ENCODE assay signal across 7 mouse cellular contexts in genomic region chrX:150956016-150956415, GRCm38 (mm10).
A peak's percentile ranks its signal among the peaks of the same experiment; 100 is the strongest.
DNase-seq lines count a peak whose midpoint lies in the region; ATAC-seq and TF ChIP-seq lines count a peak whose summit lies in the region.

No protein-coding gene starts in this region.

- no peaks in the 10 kb centered on the region for H3K4me1 ChIP-seq in lung, embryonic 14.5 days (ENCODE audit: insufficient read depth)
- no peaks in the 10 kb centered on the region for H3K4me1 ChIP-seq in forebrain, postnatal 0 days (ENCODE audit: insufficient read depth)
- H3K4me1 ChIP-seq in limb, embryonic 15.5 days = no peaks in the 10 kb centered on the region
- H3K4me1 ChIP-seq in stomach, embryonic 15.5 days = no peaks in the 10 kb centered on the region

- no peak overlapping the region for H3K9ac ChIP-seq in lung, embryonic 14.5 days
- H3K9ac ChIP-seq in forebrain, postnatal 0 days = no peak overlapping the region
- H3K9ac ChIP-seq in limb, embryonic 15.5 days = no peak overlapping the region
- no peak overlapping the region for H3K9ac ChIP-seq in stomach, embryonic 15.5 days

- ATAC-seq in lung, embryonic 14.5 days (ENCODE audit: insufficient read depth) = peak; percentile 35; the same call in 1 of the 2 replicates
- peak; percentile 61 for ATAC-seq in forebrain, postnatal 0 days
- ATAC-seq in limb, embryonic 15.5 days (ENCODE audit: insufficient number of reproducible peaks, low FRiP score, low TSS enrichment, low read depth) = no peak
- ATAC-seq in stomach, embryonic 15.5 days (ENCODE audit: insufficient read depth, low FRiP score, low read depth) = no peak
- ATAC-seq in megakaryocyte progenitor cell, adult 5-6 weeks (replicated peaks; ENCODE audit: poor library complexity) = no peak

- DNase-seq in lung, embryonic 14.5 days = peak; percentile 28
- no peak for DNase-seq in lung, postnatal 4 days
- DNase-seq in forebrain, postnatal 0 days = no peak
- no peak for DNase-seq in retina, embryonic 14.5 days (ENCODE audit: low spot score)

- peak overlapping the region; percentile 51 for H3K4me2 ChIP-seq in lung, embryonic 14.5 days
- peak overlapping the region; percentile 44; the same call in 1 of the 2 replicates for H3K4me2 ChIP-seq in forebrain, postnatal 0 days (ENCODE audit: low read depth)
- no peak overlapping the region for H3K4me2 ChIP-seq in limb, embryonic 15.5 days
- peak overlapping the region; percentile 38 for H3K4me2 ChIP-seq in stomach, embryonic 15.5 days

- 52% methylated on average over 1 of the region's 1 CpGs for WGBS in lung, embryonic 14.5 days
- 53% methylated on average over 1 of the region's 1 CpGs for WGBS in forebrain, postnatal 0 days
- 63% methylated on average over 1 of the region's 1 CpGs for WGBS in limb, embryonic 15.5 days
- 50% methylated on average over 1 of the region's 1 CpGs for WGBS in stomach, embryonic 15.5 days

- TF ChIP-seq CTCF in lung, embryonic 14.5 days (IDR thresholded peaks at IDR 0.05; ENCODE audit: low read depth) = no peak
- no peak for TF ChIP-seq CTCF in forebrain, postnatal 0 days (IDR thresholded peaks at IDR 0.05; ENCODE audit: low read depth)

- no peaks in the 10 kb centered on the region for H3K27me3 ChIP-seq in lung, embryonic 14.5 days (ENCODE audit: insufficient read depth, low read length)
- no peaks in the 10 kb centered on the region for H3K27me3 ChIP-seq in forebrain, postnatal 0 days (ENCODE audit: insufficient read depth, low read length)
- H3K27me3 ChIP-seq in limb, embryonic 15.5 days = peaks cover 8% of the 10 kb centered on the region
- no peaks in the 10 kb centered on the region for H3K27me3 ChIP-seq in stomach, embryonic 15.5 days (replicated peaks)

- H3K4me3 ChIP-seq in lung, embryonic 14.5 days (ENCODE audit: low read depth, low read length) = peak overlapping the region; percentile 9; the same call in 1 of the 2 replicates
- peak overlapping the region; percentile 32 for H3K4me3 ChIP-seq in forebrain, postnatal 0 days (ENCODE audit: low read depth, low read length)
- peak overlapping the region; percentile 29; the same call in 1 of the 2 replicates for H3K4me3 ChIP-seq in limb, embryonic 15.5 days
- 0 out of 2 replicates have a peak overlapping the region, but pooled peaks have one; percentile 19 for H3K4me3 ChIP-seq in stomach, embryonic 15.5 days (replicated peaks)

- H3K9me3 ChIP-seq in lung, embryonic 14.5 days (ENCODE audit: low read depth, low read length) = no peaks in the 10 kb centered on the region
- H3K9me3 ChIP-seq in forebrain, postnatal 0 days (ENCODE audit: low read length) = no peaks in the 10 kb centered on the region
- no peaks in the 10 kb centered on the region for H3K9me3 ChIP-seq in limb, embryonic 15.5 days
- H3K9me3 ChIP-seq in stomach, embryonic 15.5 days = no peaks in the 10 kb centered on the region

- no peaks in the 10 kb centered on the region for H3K36me3 ChIP-seq in lung, embryonic 14.5 days (ENCODE audit: insufficient read depth)
- no peaks in the 10 kb centered on the region for H3K36me3 ChIP-seq in forebrain, postnatal 0 days (ENCODE audit: insufficient read depth)
- H3K36me3 ChIP-seq in limb, embryonic 15.5 days = no peaks in the 10 kb centered on the region
- H3K36me3 ChIP-seq in stomach, embryonic 15.5 days = no peaks in the 10 kb centered on the region

- H3K27ac ChIP-seq in lung, embryonic 14.5 days (ENCODE audit: low read depth) = peak overlapping the region; percentile 75; the same call in 1 of the 2 replicates
- H3K27ac ChIP-seq in forebrain, postnatal 0 days (ENCODE audit: low read depth, low read length) = 0 out of 2 replicates have a peak overlapping the region, but pooled peaks have one; percentile 67
- H3K27ac ChIP-seq in limb, embryonic 15.5 days = peak overlapping the region; percentile 81
- H3K27ac ChIP-seq in stomach, embryonic 15.5 days = peak overlapping the region; percentile 67; the same call in 1 of the 2 replicates

Comparison
In these comparisons a context has a peak if more than half of its experiments do, and no peak if none do; other contexts are left out.
1. ATAC-seq: peak in lung, embryonic 14.5 days (single experiment) and forebrain, postnatal 0 days (single experiment); none in limb, embryonic 15.5 days (single experiment), stomach, embryonic 15.5 days (single experiment) and megakaryocyte progenitor cell, adult 5-6 weeks (single experiment).
2. Peak in every context shown above with its lines, with median percentiles within 50 percentile points of each other: H3K27ac ChIP-seq and H3K4me3 ChIP-seq.